Mouse (Mus musculus): ENCODE data around the gene Obscn. TPM values are rescaled to one million over a fixed set of nuclear protein-coding genes. Genes with fewer than 3 reads are reported as not detected.

Obscn gene
- polyA plus RNA-seq, 1 experiment from 2014 or later = 1.0 TPM

GRCm38 (mm10) chr11:58984657-58985056 is 151.5 kb downstream of the Obscn start:
- WGBS = 93% methylated on average over 7 of the region's 7 CpGs
- Histone ChIP-seq H3K4me1 (ENCODE audit: control insufficient read depth, insufficient read depth, low read length) (peaks cover 19% of the 10 kb centered on the region), H3K9me3 (ENCODE audit: control insufficient read depth, low read length) (no peaks in the 10 kb centered on the region), H3K4me3 (ENCODE audit: low read length) (no peak overlapping the region), H3K27me3 (replicated peaks; ENCODE audit: control insufficient read depth, insufficient read depth, low read length) (no peaks in the 10 kb centered on the region), H3K36me3 (ENCODE audit: control insufficient read depth, insufficient read depth, low read length) (peaks cover 19% of the 10 kb centered on the region; the same call in 1 of the 2 replicates), H3K4me2 (ENCODE audit: low read depth, low read length) (no peak overlapping the region), H3K27ac (ENCODE audit: low read length) (no peak overlapping the region), H3K9ac (ENCODE audit: low read depth, low read length) (no peak overlapping the region)
- ATAC-seq = no peak

DNA sequence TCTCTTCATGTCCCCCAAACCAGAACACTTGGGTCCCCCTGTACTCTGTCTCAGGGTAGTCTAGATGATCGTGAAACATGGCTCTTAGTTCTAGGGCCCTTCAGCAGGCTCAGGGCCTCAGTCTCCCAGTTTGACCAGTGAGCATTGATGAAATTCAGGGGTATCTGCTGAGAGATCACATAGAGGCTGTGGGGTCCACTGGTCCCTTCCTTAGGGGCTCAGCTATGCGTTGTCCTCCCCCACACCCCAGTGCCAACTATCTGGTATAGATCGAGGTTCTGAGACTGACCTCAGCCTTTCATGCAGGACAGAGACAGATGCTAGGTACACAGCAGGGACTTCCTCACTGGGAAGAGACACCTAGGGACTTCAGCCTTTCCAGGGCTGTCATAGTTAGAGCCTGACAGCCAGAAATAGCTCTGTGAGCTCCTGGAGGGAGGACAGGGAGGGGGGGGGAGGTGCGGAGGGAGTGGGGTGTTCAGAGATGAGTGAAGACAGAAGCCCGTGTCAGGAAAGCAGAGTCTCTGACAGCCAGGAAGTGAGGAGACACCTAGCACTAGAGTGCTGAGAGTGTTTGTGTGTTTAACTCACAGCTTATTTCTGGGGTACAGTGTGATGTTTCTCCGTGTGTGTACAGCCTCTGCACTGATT is 152.4 kb downstream of the Obscn start:
- H3K36me3 ChIP-seq (ENCODE audit: control insufficient read depth, insufficient read depth, low read length) = peaks cover 17% of the 10 kb centered on the region; the same call in 1 of the 2 replicates
- 87% methylated on average over 6 of the region's 6 CpGs for WGBS

DNA sequence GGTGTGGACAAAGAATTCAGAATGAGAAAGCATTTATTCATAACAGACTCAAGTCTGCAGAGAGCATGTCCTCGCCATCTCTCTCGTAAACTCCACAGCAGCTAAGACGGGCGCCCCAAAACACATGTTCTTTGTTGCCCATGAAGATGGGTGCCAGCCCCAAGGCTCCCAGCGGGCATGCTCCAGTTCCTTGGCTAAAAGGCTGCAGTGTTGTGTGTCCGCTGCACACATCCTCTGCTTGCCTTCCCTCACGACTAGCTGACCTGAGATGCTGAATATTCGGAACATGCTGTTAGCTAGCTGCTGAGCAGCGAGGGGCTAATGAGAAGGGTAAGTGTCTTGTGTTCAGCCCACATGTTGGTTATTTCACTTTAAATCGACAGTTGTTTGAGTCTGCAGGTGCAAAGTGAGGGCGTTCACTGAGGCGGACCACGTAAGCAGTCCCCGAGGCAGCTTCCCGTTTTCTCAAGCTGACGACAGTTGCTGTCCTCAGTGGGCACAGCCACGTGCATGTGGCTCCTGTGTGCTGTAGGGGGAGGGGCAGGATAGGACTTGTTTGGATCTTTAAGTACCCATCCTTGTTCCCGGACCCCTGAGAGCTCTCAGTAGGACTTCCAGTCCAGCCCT is 153.6 kb downstream of the Obscn start:
- H3K4me3 ChIP-seq (ENCODE audit: low read length) = no peak overlapping the region
- 91% methylated on average over 18 of the region's 18 CpGs for WGBS
- no peak overlapping the region for H3K9ac ChIP-seq (ENCODE audit: low read depth, low read length)
- ATAC-seq = no peak
- peaks cover 14% of the 10 kb centered on the region; the same call in 1 of the 2 replicates for H3K36me3 ChIP-seq (ENCODE audit: control insufficient read depth, insufficient read depth, low read length)
- no peaks in the 10 kb centered on the region for H3K9me3 ChIP-seq (ENCODE audit: control insufficient read depth, low read length)
- H3K4me1 ChIP-seq (ENCODE audit: control insufficient read depth, insufficient read depth, low read length) = peaks cover 29% of the 10 kb centered on the region
- no peak overlapping the region for H3K27ac ChIP-seq (ENCODE audit: low read length)
- no peaks in the 10 kb centered on the region for H3K27me3 ChIP-seq (replicated peaks; ENCODE audit: control insufficient read depth, insufficient read depth, low read length)
- H3K4me2 ChIP-seq (ENCODE audit: low read depth, low read length) = no peak overlapping the region

More for the DNA sequence above, 152.4 kb downstream of the Obscn start:
- peaks cover 28% of the 10 kb centered on the region for H3K4me1 ChIP-seq (ENCODE audit: control insufficient read depth, insufficient read depth, low read length)
- ATAC-seq = no peak
- H3K27me3 ChIP-seq (replicated peaks; ENCODE audit: control insufficient read depth, insufficient read depth, low read length) = no peaks in the 10 kb centered on the region
- no peak overlapping the region for H3K9ac ChIP-seq (ENCODE audit: low read depth, low read length)
- H3K4me2 ChIP-seq (ENCODE audit: low read depth, low read length) = no peak overlapping the region
- H3K9me3 ChIP-seq (ENCODE audit: control insufficient read depth, low read length) = no peaks in the 10 kb centered on the region
- H3K4me3 ChIP-seq (ENCODE audit: low read length) = no peak overlapping the region
- H3K27ac ChIP-seq (ENCODE audit: low read length) = no peak overlapping the region

DNA sequence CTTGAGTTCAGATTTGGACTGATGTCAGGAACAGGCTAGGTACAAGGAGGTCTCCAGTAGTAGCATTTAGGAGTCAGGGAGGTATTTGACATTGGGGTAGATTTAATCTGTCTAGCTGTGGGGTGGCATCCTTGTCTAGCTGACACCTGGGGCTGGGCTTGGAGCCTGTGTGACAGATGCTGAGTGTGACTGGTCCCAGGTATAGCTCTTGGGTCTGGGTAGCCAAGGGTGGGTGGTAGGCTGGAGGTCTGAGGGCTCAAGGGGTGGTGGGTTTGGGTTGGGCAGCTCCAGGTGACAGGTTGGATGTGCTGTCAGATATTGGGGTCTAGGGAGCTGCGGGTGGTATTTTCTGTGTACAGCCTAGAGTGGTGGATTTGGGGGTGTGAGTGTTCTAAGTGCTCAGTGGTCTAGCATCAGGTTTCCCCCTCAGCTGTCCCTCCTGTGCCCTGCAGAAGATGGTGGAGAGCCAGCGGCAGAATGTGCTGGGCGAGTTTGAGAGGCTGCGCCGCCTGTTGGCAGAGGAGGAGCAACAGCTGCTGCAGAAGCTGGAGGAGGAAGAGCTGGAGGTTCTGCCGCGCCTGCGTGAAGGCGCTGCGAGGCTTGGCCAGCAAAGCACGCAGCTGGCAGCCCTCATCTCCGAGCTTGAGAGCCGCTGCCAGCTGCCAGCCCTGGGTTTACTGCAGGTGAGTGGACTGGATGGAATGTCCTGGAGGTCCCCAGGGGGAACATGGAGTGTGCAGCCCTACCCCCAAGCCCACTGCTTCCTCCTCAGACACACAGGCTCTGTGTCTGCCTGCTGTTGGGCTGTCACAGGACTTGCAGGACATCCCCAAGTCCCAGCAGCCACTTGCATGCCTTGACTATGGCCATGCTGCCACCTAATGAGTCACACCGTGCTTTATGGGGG is 154.4 kb downstream of the Obscn start:
- Histone ChIP-seq H3K27me3 (replicated peaks; ENCODE audit: control insufficient read depth, insufficient read depth, low read length) (no peaks in the 10 kb centered on the region), H3K36me3 (ENCODE audit: control insufficient read depth, insufficient read depth, low read length) (peaks cover 10% of the 10 kb centered on the region; the same call in 1 of the 2 replicates), H3K9ac (ENCODE audit: low read depth, low read length) (no peak overlapping the region), H3K9me3 (ENCODE audit: control insufficient read depth, low read length) (no peaks in the 10 kb centered on the region), H3K4me2 (ENCODE audit: low read depth, low read length) (no peak overlapping the region), H3K27ac (ENCODE audit: low read length) (no peak overlapping the region), H3K4me3 (ENCODE audit: low read length) (no peak overlapping the region), H3K4me1 (ENCODE audit: control insufficient read depth, insufficient read depth, low read length) (peaks cover 32% of the 10 kb centered on the region)
- no peak for ATAC-seq
- 55% methylated on average over 14 of the region's 14 CpGs for WGBS

DNA sequence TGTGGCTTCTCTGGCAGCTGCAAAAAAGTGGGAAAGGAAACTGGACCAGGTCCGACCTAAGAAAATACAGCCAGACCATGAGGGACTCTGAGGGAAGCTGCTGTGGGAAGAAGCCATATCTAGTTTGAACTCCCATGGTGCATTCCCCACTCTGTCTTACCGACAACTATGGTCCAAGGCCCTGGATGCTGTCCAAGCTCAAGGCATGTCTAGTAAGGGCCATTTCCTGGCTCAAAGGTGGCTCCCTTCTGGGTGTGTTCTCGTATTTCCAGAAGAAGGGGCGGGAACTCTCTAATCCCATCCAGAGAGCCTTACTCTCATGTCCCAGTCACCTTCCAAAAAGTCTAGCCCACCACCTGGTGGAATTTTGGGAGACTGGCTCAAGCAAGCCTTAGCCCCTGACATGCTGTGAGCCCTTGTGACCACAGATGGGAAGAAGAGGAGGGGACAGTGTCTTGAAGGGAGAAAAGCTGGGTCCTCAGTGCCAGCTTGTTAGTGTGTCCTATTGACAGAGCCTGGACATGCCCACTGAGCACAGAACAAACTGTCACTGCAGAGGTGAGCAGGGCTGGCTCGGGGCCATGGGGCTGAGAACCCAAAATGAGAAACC is 155.7 kb downstream of the Obscn start:
- H3K27ac ChIP-seq (ENCODE audit: low read length) = no peak overlapping the region
- WGBS = 57% methylated on average over 5 of the region's 5 CpGs
- H3K4me3 ChIP-seq (ENCODE audit: low read length) = no peak overlapping the region
- H3K4me1 ChIP-seq (ENCODE audit: control insufficient read depth, insufficient read depth, low read length) = peaks cover 32% of the 10 kb centered on the region
- no peak for ATAC-seq
- peaks cover 7% of the 10 kb centered on the region; the same call in 1 of the 2 replicates for H3K36me3 ChIP-seq (ENCODE audit: control insufficient read depth, insufficient read depth, low read length)
- H3K9me3 ChIP-seq (ENCODE audit: control insufficient read depth, low read length) = no peaks in the 10 kb centered on the region
- no peaks in the 10 kb centered on the region for H3K27me3 ChIP-seq (replicated peaks; ENCODE audit: control insufficient read depth, insufficient read depth, low read length)
- H3K9ac ChIP-seq (ENCODE audit: low read depth, low read length) = peak overlapping the region; percentile 93
- peak overlapping the region; percentile 93 for H3K4me2 ChIP-seq (ENCODE audit: low read depth, low read length)

DNA sequence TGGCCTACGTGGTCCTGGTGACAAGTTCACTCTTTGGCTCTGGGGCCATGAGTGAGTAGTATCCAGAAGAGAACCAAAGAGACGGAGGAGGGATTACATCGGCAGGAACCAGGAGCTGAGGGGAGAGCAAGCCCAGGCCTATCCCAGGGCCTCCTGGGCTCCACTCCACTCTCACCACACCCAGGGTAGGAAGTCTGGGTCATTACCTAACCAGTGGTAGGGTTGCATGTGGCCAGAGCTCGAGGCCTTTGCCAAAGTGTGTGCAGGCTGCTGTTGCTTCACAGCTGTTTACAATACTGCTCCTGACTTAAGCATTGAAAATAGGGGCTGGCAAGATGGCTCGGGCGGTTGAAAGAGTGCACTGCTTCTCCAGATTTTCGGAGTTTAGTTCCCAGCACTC is 156.5 kb downstream of the Obscn start:
- Histone ChIP-seq H3K4me3 (ENCODE audit: low read length) (peak overlapping the region; percentile 98), H3K36me3 (ENCODE audit: control insufficient read depth, insufficient read depth, low read length) (peaks cover 7% of the 10 kb centered on the region; the same call in 1 of the 2 replicates), H3K27me3 (replicated peaks; ENCODE audit: control insufficient read depth, insufficient read depth, low read length) (no peaks in the 10 kb centered on the region), H3K9me3 (ENCODE audit: control insufficient read depth, low read length) (no peaks in the 10 kb centered on the region), H3K4me1 (ENCODE audit: control insufficient read depth, insufficient read depth, low read length) (peaks cover 32% of the 10 kb centered on the region), H3K27ac (ENCODE audit: low read length) (no peak overlapping the region), H3K4me2 (ENCODE audit: low read depth, low read length) (peak overlapping the region; percentile 93), H3K9ac (ENCODE audit: low read depth, low read length) (peak overlapping the region; percentile 93)
- 74% methylated on average over 7 of the region's 7 CpGs for WGBS
- 0 out of 2 replicates have a peak, but pooled peaks have one; percentile 14 for ATAC-seq

DNA sequence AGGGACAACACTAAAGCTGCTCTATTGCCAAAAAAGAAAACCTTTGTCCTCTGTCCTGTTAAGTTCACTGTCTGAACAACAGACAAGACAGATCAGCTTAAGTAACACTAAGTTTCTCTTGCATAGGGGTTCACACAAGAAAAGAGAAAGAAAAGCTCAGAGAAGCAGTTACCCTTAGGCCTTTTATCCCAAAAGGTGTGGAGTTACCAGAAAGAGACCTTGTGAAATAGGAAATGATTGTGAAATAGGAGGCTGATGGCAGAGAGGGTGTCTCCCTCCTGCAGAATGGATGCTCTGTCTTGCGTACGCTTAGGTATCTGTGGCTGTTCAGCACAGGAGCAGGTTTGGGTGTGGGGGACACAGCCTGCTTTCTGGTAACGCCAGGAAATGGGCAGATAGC is 157.0 kb downstream of the Obscn start:
- 66% methylated on average over 3 of the region's 3 CpGs for WGBS
- H3K9me3 ChIP-seq (ENCODE audit: control insufficient read depth, low read length) = no peaks in the 10 kb centered on the region
- H3K4me1 ChIP-seq (ENCODE audit: control insufficient read depth, insufficient read depth, low read length) = peaks cover 32% of the 10 kb centered on the region
- ATAC-seq = no peak
- peak overlapping the region; percentile 93 for H3K4me2 ChIP-seq (ENCODE audit: low read depth, low read length)
- H3K27ac ChIP-seq (ENCODE audit: low read length) = no peak overlapping the region
- H3K27me3 ChIP-seq (replicated peaks; ENCODE audit: control insufficient read depth, insufficient read depth, low read length) = no peaks in the 10 kb centered on the region
- peak overlapping the region; percentile 98 for H3K4me3 ChIP-seq (ENCODE audit: low read length)
- H3K36me3 ChIP-seq (ENCODE audit: control insufficient read depth, insufficient read depth, low read length) = peaks cover 7% of the 10 kb centered on the region; the same call in 1 of the 2 replicates
- H3K9ac ChIP-seq (ENCODE audit: low read depth, low read length) = peak overlapping the region; percentile 93

- H3K9me3 ChIP-seq (ENCODE audit: control insufficient read depth, low read length) = no peaks in the 10 kb centered on the region
- H3K27me3 ChIP-seq (replicated peaks; ENCODE audit: control insufficient read depth, insufficient read depth, low read length) = no peaks in the 10 kb centered on the region
- peaks cover 7% of the 10 kb centered on the region; the same call in 1 of the 2 replicates for H3K36me3 ChIP-seq (ENCODE audit: control insufficient read depth, insufficient read depth, low read length)
- H3K27ac ChIP-seq (ENCODE audit: low read length) = peak overlapping the region; percentile 81; the same call in 1 of the 2 replicates
- peak overlapping the region; percentile 98 for H3K4me3 ChIP-seq (ENCODE audit: low read length)
- no peak for ATAC-seq
- H3K4me2 ChIP-seq (ENCODE audit: low read depth, low read length) = peak overlapping the region; percentile 93
- WGBS = 2% methylated on average over 5 of the region's 5 CpGs
- peak overlapping the region; percentile 93 for H3K9ac ChIP-seq (ENCODE audit: low read depth, low read length)
- H3K4me1 ChIP-seq (ENCODE audit: control insufficient read depth, insufficient read depth, low read length) = peaks cover 32% of the 10 kb centered on the region
Measured at GRCm38 (mm10) chr11:58978706-58979030, 157.5 kb downstream of the Obscn start.
